Mouse (Mus musculus) MEL-GATA-1-ER (cell line): ENCODE measurements at regions not wholly inside any gene's neighbourhood (a gene's known extent, or its start where the extent isn't known, plus 50 kb on each side); places are given as distances from the start of the nearest gene placed in this dataset.

Experiments
- DNase-seq: peaks from one replicate; pipeline ENCODE4 v3.0.0-alpha.2; 2012; ENCODE audit warnings: low read depth; ENCODE audit errors: extremely low read depth

DNA sequence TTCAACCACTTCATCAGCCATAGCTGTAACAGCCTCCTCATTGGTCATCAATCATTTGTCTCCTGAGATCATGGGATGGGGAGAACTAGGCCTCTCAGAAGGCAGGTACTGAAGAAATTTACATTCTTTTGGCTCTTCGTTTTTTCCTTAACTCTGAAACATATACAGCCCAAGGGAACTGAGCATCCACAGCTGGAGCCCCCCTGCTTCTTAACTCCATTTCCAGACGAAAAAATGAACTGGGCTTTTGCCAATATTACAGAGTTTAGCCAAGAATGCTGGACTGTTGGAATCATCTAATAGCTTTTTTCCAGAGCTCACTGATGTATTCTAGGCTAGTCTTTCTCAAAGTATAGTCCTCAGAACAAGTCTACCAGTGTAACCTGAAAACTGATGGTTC, 57.3 kb upstream of the Tmem164 start:
- DNase-seq: no peak
